Mouse (Mus musculus) stomach, embryonic 15.5 days (tissue): ENCODE measurements around the gene Cnp. TPM values are rescaled to one million over a fixed set of nuclear protein-coding genes. Genes with fewer than 3 reads are reported as not detected.
A peak's percentile ranks its signal among the peaks of the same experiment; 100 is the strongest.
"Not testable (repeated sequence)": the region's sequence is repeated elsewhere in the genome, so short reads cannot be mapped to it uniquely, and the experiment has no call there.

Experiments
- ATAC-seq: fragments of 200-750 bp; cut with Nextera tagmentation; 2 replicates; pipeline ENCODE4 v1.8.0; 2017; ENCODE audit warnings: low read depth, moderate number of reproducible peaks, moderate TSS enrichment; ENCODE audit not compliant: insufficient read depth, low FRiP score
- H3K27ac ChIP-seq: fragments of 300-500 bp; sonication (generic); 2 replicates; pipeline ENCODE4 v1.5.1; 2015; ENCODE audit warnings: mild to moderate bottlenecking, inconsistent platforms
- H3K27me3 ChIP-seq: fragments of 300-500 bp; sonication (generic); replicated peaks from 2 replicates; pipeline ENCODE4 v1.6.1; 2015; ENCODE audit warnings: inconsistent platforms
- H3K36me3 ChIP-seq: fragments of 300-500 bp; sonication (generic); 2 replicates; pipeline ENCODE4 v1.6.1; 2015; ENCODE audit warnings: inconsistent platforms
- H3K4me1 ChIP-seq: fragments of 300-500 bp; sonication (generic); 2 replicates; pipeline ENCODE4 v1.6.1; 2015; ENCODE audit warnings: inconsistent platforms
- H3K4me2 ChIP-seq: fragments of 300-500 bp; sonication (generic); 2 replicates; pipeline ENCODE4 v1.6.1; 2015; ENCODE audit warnings: mild to moderate bottlenecking, inconsistent platforms
- H3K4me3 ChIP-seq: fragments of 300-500 bp; sonication (generic); replicated peaks from 2 replicates; pipeline ENCODE4 v1.5.1; 2015; ENCODE audit warnings: inconsistent platforms
- H3K9ac ChIP-seq: fragments of 300-500 bp; sonication (generic); 2 replicates; pipeline ENCODE4 v1.6.1; 2015; ENCODE audit warnings: inconsistent platforms
- H3K9me3 ChIP-seq: fragments of 300-500 bp; sonication (generic); 2 replicates; pipeline ENCODE4 v1.6.1; 2016; ENCODE audit warnings: inconsistent platforms
- WGBS: fragments of 180-500 bp; shearing (Covaris S2); methylation state at CpG from one replicate; pipeline ENCODE4 v1.1.7; 2015; 5-methylcytosine and 5-hydroxymethylcytosine counted together
- polyA plus RNA-seq: library from polyadenylated mRNA; unstranded; fragments of >200 nt; fragmentation: Nextera tagmentation; extraction: Ambion mirVana; gene quantifications from 2 replicates; pipeline ENCODE4 v1.2.1, GENCODE M21; 2015

The Cnp gene
- polyA plus RNA-seq, 1 experiment from 2014 or later: 35.3 TPM

DNA sequence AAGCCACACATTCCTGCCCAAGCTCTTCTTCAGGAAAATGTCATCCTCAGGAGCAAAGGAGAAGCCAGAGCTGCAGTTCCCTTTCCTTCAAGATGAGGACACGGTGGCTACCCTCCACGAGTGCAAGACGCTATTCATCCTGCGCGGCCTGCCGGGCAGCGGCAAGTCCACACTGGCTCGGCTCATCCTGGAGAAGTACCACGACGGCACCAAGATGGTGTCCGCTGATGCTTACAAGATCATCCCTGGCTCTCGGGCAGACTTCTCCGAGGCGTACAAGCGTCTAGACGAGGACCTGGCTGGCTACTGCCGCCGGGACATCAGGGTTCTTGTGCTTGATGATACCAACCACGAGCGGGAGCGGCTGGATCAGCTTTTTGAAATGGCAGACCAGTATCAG is 1.6 kb downstream of the Cnp start:
- WGBS: 69% methylated on average over 21 of the region's 21 CpGs
- Histone ChIP-seq H3K27me3 (peaks cover 4% of the 10 kb centered on the region; the same call in 1 of the 2 replicates), H3K9ac (no peak overlapping the region), H3K4me3 (no peak overlapping the region), H3K4me1 (peaks cover 14% of the 10 kb centered on the region), H3K36me3 (peaks cover 18% of the 10 kb centered on the region), H3K4me2 (peak overlapping the region; percentile 70), H3K9me3 (no peaks in the 10 kb centered on the region), H3K27ac (no peak overlapping the region)
- ATAC-seq: no peak

DNA sequence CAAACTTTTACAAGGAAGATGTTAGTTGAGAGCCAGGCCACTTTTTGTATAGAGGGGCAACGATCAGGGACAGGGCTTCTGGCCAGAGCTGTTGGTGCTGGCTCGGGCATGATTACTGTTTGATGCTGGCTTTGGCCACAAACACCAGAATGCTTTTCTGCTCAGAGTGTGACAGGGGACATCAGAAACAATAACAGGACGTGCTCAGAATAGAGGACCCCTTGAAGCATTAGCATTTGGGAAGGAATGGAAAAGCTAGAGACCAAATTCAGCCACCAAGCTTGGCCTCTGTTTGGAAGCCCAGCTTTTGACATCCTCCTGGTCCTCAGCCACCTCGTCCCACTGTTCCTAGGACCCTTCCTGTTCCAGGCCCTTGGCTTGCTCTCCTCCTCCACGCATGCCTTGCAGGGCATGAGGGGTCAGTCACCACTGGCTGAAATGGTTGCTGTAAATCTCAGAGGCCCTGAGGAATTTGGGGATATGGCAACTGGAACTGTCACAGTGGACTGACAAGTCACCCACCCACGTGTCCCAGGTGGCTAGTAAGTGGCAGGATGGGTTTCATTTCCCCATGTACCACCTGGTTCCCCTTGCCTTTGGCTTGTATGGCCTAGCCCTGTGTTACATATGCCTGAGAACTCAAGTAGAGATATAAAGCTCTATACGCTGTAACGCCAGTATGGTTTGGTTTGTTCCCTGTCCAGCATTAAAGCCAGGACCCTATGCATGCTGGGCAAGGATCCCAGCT is 3.3 kb downstream of the Cnp start:
- Histone ChIP-seq H3K4me3 (no peak overlapping the region), H3K4me1 (peaks cover 13% of the 10 kb centered on the region), H3K4me2 (no peak overlapping the region), H3K27ac (no peak overlapping the region), H3K9ac (no peak overlapping the region), H3K36me3 (peaks cover 25% of the 10 kb centered on the region), H3K27me3 (no peaks in the 10 kb centered on the region), H3K9me3 (no peaks in the 10 kb centered on the region)
- no peak for ATAC-seq
- WGBS: 77% methylated on average over 8 of the region's 8 CpGs

DNA sequence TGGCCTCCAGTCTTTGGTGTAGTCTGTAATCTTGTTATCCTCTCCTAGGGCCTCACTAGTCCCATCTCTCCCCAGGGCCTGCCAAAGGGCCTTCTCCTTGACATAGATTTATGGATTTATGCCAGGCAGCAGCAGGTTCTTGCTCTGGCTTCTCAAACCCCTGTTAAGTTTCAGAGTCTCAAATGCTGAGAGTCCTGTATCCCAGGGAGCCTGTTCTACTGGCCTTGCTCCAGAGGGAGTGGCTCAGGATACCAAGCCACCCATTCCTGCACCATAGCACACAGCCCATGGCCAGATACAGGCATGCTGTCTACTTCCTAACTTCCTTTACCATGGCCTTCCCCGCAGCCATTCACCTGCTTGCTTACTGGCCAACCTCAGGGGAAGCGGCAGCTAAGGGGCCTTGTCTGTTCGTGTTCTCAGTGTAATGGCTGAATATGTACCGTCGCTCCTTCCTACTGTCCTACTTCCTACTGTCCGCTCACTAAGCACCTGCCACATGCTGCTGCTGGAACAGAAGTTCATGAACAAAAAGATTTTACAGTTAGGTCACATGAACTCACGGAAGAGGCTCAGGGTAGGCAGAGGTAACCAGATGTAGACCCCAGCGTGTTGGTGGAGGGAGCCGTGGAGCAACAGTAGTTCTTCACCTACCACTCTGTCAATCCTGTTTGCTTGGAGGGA is 4.6 kb downstream of the Cnp start:
- H3K9ac ChIP-seq: no peak overlapping the region
- H3K4me1 ChIP-seq: peaks cover 13% of the 10 kb centered on the region
- H3K27me3 ChIP-seq: no peaks in the 10 kb centered on the region
- H3K4me3 ChIP-seq: no peak overlapping the region
- no peak for ATAC-seq
- H3K4me2 ChIP-seq: no peak overlapping the region
- H3K27ac ChIP-seq: no peak overlapping the region
- H3K36me3 ChIP-seq: peaks cover 37% of the 10 kb centered on the region
- no peaks in the 10 kb centered on the region for H3K9me3 ChIP-seq
- WGBS: 92% methylated on average over 9 of the region's 9 CpGs

DNA sequence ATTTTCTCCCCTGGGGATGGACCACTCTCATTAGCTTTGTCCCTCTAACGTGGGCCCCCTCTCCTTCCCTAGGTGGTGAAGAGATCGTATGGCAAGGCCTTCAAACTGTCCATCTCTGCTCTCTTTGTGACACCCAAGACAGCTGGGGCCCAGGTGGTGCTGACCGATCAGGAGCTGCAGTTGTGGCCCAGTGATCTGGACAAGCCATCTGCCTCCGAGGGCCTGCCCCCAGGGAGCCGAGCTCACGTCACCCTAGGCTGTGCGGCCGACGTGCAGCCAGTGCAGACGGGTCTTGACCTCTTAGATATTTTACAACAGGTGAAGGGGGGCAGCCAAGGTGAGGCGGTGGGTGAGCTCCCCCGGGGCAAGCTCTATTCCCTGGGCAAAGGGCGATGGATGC is 5.6 kb downstream of the Cnp start:
- Histone ChIP-seq H3K4me2 (no peak overlapping the region), H3K27me3 (no peaks in the 10 kb centered on the region), H3K9me3 (no peaks in the 10 kb centered on the region), H3K9ac (no peak overlapping the region), H3K27ac (no peak overlapping the region), H3K4me1 (peaks cover 9% of the 10 kb centered on the region), H3K36me3 (peaks cover 46% of the 10 kb centered on the region), H3K4me3 (no peak overlapping the region)
- WGBS: 92% methylated on average over 13 of the region's 13 CpGs
- ATAC-seq: no peak

DNA sequence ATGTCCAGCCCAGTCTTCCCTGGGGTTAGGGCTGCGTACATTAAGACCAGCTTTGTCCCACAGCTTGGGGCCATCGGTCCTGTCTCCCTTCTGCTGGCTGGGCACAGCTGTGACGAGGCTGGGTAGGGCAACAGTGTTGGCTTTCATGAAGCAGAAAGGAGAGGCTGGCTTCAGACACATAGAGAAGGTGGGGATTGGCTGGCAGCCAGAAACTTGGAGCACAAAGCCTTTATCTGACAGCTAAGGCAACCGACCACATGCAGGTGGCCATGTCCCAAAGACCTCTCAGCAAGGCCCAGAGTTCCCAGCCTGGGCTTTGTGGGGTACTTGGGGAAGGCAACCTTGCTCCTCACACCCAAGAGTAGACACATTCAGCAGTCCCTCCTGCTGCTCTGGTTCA is 7.1 kb downstream of the Cnp start:
- H3K4me3 ChIP-seq: no peak overlapping the region
- H3K36me3 ChIP-seq: peaks cover 60% of the 10 kb centered on the region
- no peaks in the 10 kb centered on the region for H3K27me3 ChIP-seq
- H3K27ac ChIP-seq: no peak overlapping the region
- peak; percentile 81 for ATAC-seq
- WGBS: 56% methylated on average over 4 of the region's 4 CpGs
- H3K9me3 ChIP-seq: no peaks in the 10 kb centered on the region
- H3K9ac ChIP-seq: no peak overlapping the region
- no peaks in the 10 kb centered on the region for H3K4me1 ChIP-seq
- no peak overlapping the region for H3K4me2 ChIP-seq

DNA sequence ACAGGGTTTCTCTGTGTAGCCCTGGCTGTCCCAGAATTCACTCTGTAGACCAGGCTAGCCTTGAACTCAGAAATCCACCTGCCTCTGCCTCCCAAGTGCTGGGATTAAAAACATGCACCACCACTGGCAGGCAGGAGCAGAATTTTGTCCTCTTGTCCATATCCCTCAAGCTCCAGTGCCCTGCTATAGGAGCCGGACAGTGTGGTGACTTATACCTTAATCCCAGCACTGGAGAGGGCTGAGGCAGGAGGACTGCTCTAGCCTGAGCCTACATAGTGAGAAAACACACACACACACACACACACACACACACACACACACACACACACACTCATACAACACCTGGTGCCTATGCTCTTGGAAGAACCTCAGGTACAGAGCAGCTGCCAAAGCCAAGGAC is 7.7 kb downstream of the Cnp start:
- 87% methylated on average over 1 of the region's 1 CpGs for WGBS
- H3K27me3 ChIP-seq, H3K27ac ChIP-seq, ATAC-seq, H3K4me2 ChIP-seq, H3K4me1 ChIP-seq, H3K9me3 ChIP-seq, H3K9ac ChIP-seq, H3K4me3 ChIP-seq: not testable (repeated sequence)
- peaks cover 61% of the 10 kb centered on the region for H3K36me3 ChIP-seq

DNA sequence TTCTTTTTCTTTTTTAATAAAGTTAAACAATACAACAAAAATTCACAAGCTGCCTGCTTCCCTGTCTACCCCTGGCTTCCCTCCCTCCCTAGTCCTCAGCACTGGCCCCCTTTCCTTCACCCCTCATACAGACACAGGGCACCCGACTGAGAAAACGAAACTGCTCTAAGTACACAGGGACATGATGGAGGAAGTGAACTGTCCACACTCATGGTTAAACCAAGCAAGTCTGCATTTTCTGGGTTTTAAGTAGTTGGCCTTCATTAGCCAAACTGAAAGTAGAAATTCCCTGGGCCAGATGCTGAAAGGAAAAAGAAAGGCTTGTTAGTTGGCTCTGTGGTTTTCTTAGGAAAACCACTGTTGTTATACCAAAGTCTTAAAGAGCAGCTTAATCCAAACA is 8.1 kb downstream of the Cnp start:
- no peak for ATAC-seq

DNA sequence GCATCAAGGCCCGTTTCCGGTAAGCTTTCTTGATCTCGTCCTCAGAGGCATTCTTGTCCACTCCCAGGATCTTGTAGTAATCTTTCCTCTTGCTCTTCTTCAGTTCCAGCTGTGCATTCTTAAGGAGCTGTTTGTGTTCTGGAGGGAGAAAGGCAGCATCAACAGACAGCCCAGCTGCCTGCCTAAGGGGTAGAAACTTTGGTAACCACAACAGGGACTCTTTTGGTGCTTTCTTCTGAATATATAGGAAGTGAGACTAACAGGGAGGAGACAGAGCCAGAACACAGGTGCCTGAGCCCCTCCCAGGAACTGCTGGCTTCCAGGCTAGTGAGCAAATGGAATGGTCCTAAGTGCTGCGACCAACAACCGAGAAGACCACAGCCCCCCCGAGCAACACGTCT is 9.9 kb downstream of the Cnp start:
- 87% methylated on average over 7 of the region's 7 CpGs for WGBS
- Histone ChIP-seq H3K27me3 (no peaks in the 10 kb centered on the region), H3K4me3 (no peak overlapping the region), H3K9me3 (no peaks in the 10 kb centered on the region), H3K36me3 (peaks cover 72% of the 10 kb centered on the region), H3K4me1 (no peaks in the 10 kb centered on the region), H3K9ac (no peak overlapping the region), H3K4me2 (no peak overlapping the region), H3K27ac (no peak overlapping the region)
- ATAC-seq: no peak

More for the DNA sequence above, 8.1 kb downstream of the Cnp start:
- H3K27me3 ChIP-seq: no peaks in the 10 kb centered on the region
- no peak overlapping the region for H3K9ac ChIP-seq
- H3K27ac ChIP-seq: no peak overlapping the region
- H3K36me3 ChIP-seq: peaks cover 64% of the 10 kb centered on the region
- no peaks in the 10 kb centered on the region for H3K4me1 ChIP-seq
- WGBS: 91% methylated on average over 2 of the region's 2 CpGs
- no peak overlapping the region for H3K4me3 ChIP-seq
- no peak overlapping the region for H3K4me2 ChIP-seq
- no peaks in the 10 kb centered on the region for H3K9me3 ChIP-seq

DNA sequence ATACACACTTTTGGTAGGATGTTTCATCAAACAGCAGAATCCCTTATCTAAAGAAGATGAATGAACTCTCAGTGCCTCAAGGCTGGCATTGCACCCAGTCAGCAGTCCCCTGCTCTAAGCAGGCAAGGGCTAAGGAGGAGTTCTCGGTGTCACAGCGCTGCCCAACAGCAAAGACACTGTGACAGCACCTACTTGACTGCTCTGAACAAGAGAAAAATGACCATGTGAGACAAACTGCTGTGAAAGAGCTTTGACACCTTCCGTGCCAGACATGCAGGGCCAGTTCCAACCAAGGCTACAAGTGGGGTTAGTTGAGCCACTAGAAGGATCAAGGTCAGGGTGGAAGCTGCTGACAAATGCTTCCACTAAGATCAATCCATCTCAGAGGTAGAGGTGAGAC is 10.4 kb downstream of the Cnp start:
- Histone ChIP-seq H3K4me3 (no peak overlapping the region), H3K9me3 (no peaks in the 10 kb centered on the region), H3K9ac (no peak overlapping the region), H3K27me3 (no peaks in the 10 kb centered on the region), H3K4me1 (no peaks in the 10 kb centered on the region), H3K36me3 (peaks cover 74% of the 10 kb centered on the region), H3K27ac (no peak overlapping the region), H3K4me2 (no peak overlapping the region)
- no peak for ATAC-seq
- 94% methylated on average over 3 of the region's 3 CpGs for WGBS

DNA sequence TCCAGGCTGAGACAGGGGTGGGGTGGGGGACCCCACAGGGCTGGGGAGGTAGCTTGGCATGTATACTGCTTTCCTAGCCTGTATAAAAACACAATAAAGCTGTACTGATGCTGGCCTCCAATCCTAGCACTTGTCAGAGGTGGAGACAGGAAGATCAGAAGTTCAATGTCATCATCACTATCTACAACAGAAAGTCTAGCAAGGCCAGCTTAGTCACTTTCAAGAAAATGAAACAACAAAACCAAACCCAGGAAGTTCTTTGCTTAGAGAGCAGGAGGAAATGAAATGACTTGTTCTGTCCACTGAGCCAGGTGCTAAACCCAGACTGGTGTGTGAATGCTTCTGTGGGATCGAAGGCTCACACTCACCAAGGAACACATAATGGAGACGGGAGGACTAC is 13.8 kb downstream of the Cnp start:
- Histone ChIP-seq H3K27ac (no peak overlapping the region), H3K9ac (no peak overlapping the region), H3K4me2 (no peak overlapping the region), H3K9me3 (no peaks in the 10 kb centered on the region), H3K36me3 (peaks cover 82% of the 10 kb centered on the region), H3K4me1 (no peaks in the 10 kb centered on the region), H3K4me3 (no peak overlapping the region), H3K27me3 (no peaks in the 10 kb centered on the region)
- no peak for ATAC-seq
- WGBS: 86% methylated on average over 2 of the region's 2 CpGs

DNA sequence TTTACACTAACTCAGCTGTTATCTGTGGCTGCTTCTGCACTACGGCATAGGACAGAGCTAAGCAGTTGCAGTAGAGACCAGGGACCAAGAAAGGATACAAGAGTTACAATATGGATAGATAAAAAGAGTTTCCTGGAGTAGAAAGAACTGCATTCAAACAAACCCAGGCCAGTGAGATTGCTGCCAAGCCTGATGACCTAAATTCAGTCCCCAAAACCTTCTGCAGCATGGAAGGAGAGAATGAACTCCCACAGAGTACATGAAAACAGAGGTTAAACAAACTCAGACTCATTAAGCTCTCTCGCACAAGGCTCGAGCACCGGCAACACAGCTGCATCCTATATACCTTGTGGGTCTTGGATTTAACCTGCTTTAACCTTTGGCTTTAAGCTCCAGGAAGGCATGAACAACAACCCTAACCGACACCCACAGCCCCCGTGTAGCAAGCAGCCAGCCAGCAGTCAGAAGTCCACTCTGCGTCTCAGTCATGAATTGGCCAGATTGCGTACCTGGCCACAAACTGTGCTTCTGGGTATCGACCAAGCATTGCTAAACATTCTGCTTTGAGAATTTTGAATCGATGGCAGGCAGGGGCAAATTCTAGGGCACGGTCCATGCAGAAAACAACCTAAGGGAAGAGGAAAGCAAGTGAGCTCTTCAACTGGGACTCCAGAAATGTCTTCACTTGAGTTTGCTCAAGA is 17.8 kb downstream of the Cnp start:
- Histone ChIP-seq H3K9me3 (no peaks in the 10 kb centered on the region), H3K4me1 (no peaks in the 10 kb centered on the region), H3K4me3 (no peak overlapping the region), H3K27me3 (no peaks in the 10 kb centered on the region), H3K36me3 (peaks cover 61% of the 10 kb centered on the region), H3K27ac (no peak overlapping the region), H3K4me2 (no peak overlapping the region), H3K9ac (no peak overlapping the region)
- WGBS: 92% methylated on average over 11 of the region's 11 CpGs
- no peak for ATAC-seq

DNA sequence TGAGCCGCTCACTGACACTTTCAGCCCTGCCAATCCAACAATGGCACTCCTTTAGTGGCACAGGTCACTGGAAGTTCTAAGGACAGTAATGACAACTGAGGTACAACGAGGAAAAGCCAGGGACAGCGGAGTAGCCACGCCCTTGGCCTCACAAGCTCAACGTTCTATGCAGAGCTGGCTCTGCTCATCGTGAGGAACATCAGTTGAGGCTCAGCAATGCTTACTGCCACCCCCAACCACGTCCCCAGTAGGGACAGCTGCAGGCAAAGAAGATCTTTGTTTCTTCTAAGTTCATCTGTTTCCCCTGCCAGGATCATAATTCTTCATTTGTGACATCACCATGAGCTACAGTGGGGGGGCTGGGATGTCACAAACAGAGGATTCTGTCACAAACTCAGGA is 19.9 kb downstream of the Cnp start:
- Histone ChIP-seq H3K36me3 (peaks cover 62% of the 10 kb centered on the region), H3K4me1 (no peaks in the 10 kb centered on the region), H3K27me3 (no peaks in the 10 kb centered on the region), H3K9me3 (no peaks in the 10 kb centered on the region), H3K9ac (no peak overlapping the region), H3K4me2 (no peak overlapping the region), H3K4me3 (no peak overlapping the region), H3K27ac (no peak overlapping the region)
- 80% methylated on average over 7 of the region's 7 CpGs for WGBS
- no peak for ATAC-seq
